Mouse (Mus musculus) left cerebral cortex, postnatal 25 days (tissue): ENCODE measurements at regions not wholly inside any gene's neighbourhood (a gene's known extent, or its start where the extent isn't known, plus 50 kb on each side); places are given as distances from the start of the nearest gene placed in this dataset.
"Not testable (repeated sequence)": the region's sequence is repeated elsewhere in the genome, so short reads cannot be mapped to it uniquely, and the experiment has no call there.

Experiments
- DNase-seq, 2 experiments: peaks; one replicate each; pipeline ENCODE4 v3.0.0; 2022; ENCODE audit warnings: low spot score in 2 of 2, mixed read lengths in 1 of 2
- intact Hi-C: fragments of 180-260 bp; cut with DNase I; formaldehyde crosslinking; loops from one replicate; pipeline ENCODE4 v1.15.1; 2025

DNA sequence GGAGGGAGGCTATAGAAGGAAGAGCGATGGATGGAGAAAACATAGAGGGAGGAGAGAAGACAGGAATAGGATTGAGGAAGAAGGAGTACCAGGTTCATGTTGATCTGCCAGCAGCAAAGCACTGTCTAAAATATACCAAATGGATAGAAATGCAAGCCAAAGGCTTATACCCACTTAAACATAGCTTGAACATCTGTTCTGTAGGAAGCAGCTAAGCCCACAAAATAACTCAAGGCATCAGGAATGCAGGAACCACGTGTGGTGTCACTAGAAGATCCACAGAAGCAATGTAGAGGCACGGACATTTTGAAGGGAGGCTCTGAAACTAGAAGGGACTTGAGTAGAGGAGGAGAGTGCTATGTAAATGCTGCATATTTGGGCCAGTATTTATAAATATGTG is 78.9 kb downstream of the Smgc start:
- DNase-seq, result peak; percentile 3 to 86

GRCm38 (mm10) chr15:91917877-91918276 is 79.8 kb downstream of the Smgc start:
- intact Hi-C loops, result loop anchor here (5.0 kb wide), 1 partner anchor 304 kb away; no protein-coding TSS in a partner anchor
- no peak for DNase-seq

More for the DNA sequence above, 78.9 kb downstream of the Smgc start:
- intact Hi-C loops, result loop anchor here (5.0 kb wide), 1 partner anchor 305 kb away; no protein-coding TSS in a partner anchor

- DNase-seq, result peak in 1 of 2 experiments; percentile 4
- intact Hi-C loops, result no loop called here
Observed at GRCm38 (mm10) chr15:91924542-91924941, 86.5 kb downstream of the Smgc start.

GRCm38 (mm10) chr15:91927492-91927891 is 89.4 kb downstream of the Smgc start:
- no peak for DNase-seq
- intact Hi-C loops, result no loop called here

DNA sequence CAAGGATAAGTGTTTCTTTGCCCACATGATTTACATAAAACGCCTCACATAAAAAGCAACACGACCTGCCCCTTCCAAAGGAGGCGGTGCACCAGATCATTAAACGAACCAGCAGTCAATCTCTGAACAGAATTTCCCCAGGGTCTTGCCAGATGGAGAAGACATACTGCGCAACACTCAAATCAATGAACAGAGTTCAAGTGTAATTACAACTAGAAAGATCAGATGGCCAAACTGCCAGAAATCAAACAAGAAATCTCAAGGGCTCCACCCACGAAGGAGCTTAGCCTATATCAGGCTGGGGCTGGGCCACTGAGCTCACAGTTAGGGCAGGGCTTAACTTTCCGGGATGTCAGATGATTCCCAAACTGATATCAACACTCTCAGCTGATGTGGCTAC is 90.4 kb downstream of the Smgc start:
- intact Hi-C loops, result no loop called here
- DNase-seq, result no peak

DNA sequence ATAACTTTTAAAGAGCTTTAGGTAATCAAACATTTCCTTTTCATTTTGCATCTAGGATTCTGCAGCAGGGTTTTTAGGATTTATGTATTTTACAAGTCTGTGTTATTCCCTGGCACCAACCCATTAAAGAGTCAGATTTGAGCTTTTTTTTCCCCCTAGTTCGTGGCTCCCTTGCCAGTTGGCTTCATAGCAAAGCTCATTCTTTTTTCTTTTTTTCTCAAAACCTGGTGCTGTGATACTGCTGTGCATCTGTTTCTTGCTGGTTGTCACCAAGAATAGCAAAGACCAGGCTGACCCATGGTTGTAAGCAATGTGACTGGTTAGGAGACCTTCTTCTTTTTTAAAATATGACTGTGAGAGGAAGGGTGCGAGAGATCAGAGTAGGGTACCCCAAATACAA is 93.7 kb upstream of the Cntn1 start:
- peak in 1 of 2 experiments; percentile 43 for DNase-seq
- intact Hi-C loops, result no loop called here

GRCm38 (mm10) chr15:91965172-91965571 is 85.8 kb upstream of the Cntn1 start:
- DNase-seq, result peak; percentile 13 to 32
- intact Hi-C loops, result loop anchor here (5.0 kb wide), 2 partner anchors 87 to 197 kb away; partner anchors contain the start of gene Cntn1

DNA sequence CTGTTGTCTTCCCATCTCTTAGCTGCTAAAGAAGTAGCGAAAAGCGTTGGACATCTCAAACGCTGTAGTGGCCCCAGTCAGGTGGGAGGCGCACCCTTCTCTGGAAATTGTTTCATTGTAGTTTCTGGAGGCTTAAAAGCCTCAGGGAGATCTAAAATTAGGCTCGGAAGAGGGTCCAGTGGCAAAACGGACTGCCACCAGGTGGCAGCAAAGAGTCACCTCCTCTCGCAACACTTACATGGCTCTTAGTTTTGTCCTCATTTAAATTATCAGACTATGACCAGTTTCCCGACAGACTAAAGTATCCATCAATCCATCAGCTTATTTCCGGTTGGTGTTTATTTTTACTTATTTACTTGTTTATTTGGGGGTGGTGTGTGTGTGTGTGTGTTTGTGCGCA is 81.6 kb upstream of the Cntn1 start:
- intact Hi-C loops, result loop anchor here (1.0 to 5.0 kb wide), 3 partner anchors 83 to 262 kb away; partner anchors contain the start of gene Cntn1
- DNase-seq, result peak; percentile 78 to 83

- intact Hi-C loops, result no loop called here
Observed at GRCm38 (mm10) chr15:91971411-91971810, 79.6 kb upstream of the Cntn1 start.

GRCm38 (mm10) chr15:91971846-91972245 is 79.1 kb upstream of the Cntn1 start:
- intact Hi-C loops, result no loop called here
- no peak for DNase-seq

More at GRCm38 (mm10) chr15:91971411-91971810, 79.6 kb upstream of the Cntn1 start:
- no peak for DNase-seq

GRCm38 (mm10) chr15:91975606-91976005 is 75.4 kb upstream of the Cntn1 start:
- no peak for DNase-seq
- intact Hi-C loops, result no loop called here

GRCm38 (mm10) chr15:91983186-91983585 is 67.8 kb upstream of the Cntn1 start:
- DNase-seq, intact Hi-C loops: not testable (repeated sequence)

DNA sequence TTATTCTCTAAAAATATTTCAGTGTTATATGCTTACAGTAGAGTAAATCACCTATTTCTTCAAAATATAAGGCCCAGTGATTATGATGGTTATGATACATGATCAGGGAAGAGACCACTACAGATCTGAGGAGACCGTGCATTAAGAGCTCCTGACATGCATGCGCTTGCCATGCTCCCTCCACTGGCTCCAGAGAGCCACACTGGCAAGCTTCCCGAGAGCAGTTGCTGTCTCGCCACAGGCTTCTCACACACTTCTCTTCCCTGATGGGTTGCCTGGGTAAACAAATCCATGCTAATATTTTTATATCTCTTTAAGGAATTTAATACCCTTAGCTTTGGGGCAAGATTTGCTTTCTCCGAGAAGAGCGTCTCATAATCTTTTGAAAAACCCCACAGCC is 50.9 kb upstream of the Cntn1 start:
- no peak for DNase-seq
- intact Hi-C loops, result no loop called here
